Mouse (Mus musculus) urinary bladder, postnatal 25 days (tissue): ENCODE data around the gene Spata31d1c.

ENCODE experiments used
- DNase-seq: peaks from one replicate; pipeline ENCODE4 v3.0.0; 2022; ENCODE audit warnings: low spot score

Spata31d1c gene

DNA sequence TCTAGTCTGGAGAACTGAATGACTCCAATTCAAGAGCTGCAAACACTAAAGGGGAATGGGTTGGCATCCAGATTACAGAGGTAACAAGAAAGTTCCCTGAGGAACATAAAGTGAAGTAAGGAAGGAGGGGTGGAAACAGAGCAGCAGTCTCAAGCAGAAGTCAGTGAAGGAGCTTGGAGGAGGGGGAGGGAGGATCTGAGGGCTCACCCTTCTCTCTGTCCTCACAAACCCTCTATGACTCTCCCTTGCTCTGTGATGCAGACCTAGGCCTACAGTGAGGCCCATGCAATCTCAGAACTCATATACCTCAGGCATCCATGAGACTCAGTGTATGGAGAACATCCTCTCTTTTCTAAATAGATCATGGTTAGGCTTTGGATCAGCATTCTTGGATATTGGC, at the start of gene Spata31d1c:
Spata31d1c (plus strand) TSS at position 301 of the 400 bp plus-strand sequence.
- DNase-seq, result no peak

DNA sequence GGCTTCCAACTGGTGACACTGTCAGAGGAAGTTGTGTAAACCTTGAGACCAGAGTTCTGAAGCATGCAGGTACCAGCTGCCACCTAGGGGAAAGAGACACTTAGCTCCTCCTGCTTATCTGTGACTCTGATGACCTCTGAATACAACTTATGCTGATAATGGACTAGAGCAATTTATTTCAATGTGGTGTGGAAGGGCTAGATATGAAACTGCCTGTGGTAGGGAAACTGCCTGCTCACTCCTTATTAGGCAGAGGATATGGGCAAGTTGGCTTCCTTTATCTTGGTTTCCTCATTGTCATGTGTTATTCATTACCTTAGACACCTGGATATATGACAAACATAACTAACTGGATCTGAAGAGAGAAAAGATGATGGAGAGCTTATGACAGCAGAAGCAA, 44.0 kb upstream of the Spata31d1c start:
- DNase-seq, result no peak

DNA sequence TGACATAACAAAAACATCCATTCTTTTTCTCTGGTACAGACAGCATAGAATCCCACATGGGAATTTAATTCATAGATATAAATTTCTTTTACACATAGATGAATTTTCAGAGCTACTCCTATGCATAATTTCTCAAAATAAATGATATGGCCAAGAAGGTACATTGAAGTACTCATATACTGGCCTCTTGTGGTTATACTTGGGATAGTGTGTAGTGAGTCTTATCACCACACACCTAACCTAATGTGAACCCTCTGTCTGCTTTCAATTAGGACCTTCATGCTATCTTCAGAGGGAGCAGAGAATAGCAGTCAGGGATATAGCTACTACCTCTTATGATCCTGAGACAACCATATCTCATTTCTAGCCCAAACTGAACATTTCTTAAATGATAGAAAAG, 27.4 kb upstream of the Spata31d1c start:
- no peak for DNase-seq

DNA sequence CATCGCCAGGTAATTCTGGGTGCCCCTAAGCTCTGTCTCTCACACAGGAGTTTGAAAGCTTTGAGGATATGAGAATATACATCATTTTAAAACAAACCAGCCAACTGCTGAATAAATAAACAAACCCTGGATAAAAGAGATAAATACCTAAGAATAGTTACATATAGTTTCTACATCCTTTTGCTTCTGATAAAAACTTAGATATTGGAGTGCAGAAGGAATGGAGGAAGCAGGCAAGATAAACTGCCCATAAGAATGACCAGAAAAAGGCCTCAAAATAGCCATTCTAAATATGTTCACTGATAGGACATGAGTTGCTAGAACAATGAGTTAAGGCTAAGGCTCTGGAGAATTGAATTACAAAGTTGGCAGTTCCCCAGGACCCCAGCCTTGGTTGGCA, 26.1 kb upstream of the Spata31d1c start:
- no peak for DNase-seq

DNA sequence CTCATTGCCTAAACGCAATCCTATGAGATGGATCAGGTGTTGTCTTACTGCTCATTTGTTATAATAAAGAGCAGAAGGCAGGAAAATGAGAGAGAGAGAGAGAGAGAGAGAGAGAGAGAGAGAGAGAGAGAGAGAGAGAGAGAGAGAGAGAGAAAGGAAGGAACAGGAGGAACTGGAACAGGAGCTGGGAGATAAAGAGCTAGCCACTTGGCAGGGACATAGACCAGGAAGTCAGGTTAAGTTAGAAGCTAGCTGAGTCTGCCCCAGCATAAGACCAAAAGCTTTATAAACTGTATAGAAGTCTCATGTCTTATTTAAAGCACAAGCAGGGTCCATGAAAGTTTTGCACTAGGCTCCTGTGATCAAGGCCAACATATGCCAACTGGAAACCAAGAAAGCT, 24.9 kb upstream of the Spata31d1c start:
- no peak for DNase-seq

DNA sequence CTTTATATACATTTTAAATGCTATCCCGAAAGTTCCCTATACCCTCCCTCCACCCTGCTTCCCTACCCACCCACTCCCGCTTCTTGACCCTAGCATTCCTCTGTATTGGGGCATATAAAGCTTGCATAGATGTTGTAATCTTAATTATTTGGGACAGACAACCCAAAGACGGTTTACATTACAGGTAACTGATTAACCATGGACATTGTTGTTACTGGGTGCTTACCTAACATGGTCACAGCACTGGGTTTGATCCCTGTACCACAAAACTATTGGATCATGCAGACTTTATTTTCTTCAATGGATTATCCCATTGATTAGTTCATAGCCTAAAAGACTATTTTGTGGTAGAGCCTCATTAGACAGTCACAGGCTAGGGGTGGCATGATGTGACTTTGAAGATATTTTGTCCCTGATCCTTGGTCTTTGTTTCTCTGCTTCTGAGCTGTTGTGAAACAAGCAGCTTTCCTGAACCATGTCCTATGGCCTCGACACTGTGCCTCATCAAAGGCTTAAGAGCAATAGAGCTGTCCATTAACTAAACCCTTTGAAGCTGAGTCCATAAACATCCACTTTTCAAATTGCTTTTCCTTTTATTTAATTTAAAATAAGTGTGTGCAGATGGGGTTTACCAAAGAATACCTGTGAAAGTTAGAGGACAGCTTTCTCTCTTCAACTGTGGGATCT, 21.7 kb upstream of the Spata31d1c start:
- no peak for DNase-seq

DNA sequence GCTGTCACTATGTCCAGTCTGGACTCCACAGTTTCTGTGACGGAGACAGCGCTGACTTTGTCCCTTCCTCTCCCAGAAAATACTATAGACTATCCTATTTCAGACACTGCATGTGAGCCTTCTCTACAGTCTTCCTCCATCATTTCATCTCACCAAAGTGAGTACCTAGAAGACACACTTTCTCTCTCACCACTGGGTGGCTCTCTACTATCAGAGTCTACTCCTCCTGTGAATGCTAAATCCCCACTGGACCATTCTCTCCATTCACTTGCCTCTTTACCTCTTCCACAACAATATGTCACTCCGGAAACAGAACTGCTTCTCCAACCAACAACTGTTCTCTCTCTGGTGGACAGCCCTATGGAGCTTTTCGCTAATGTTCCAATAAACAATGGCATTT, 2.2 kb downstream of the Spata31d1c start:
- no peak for DNase-seq

DNA sequence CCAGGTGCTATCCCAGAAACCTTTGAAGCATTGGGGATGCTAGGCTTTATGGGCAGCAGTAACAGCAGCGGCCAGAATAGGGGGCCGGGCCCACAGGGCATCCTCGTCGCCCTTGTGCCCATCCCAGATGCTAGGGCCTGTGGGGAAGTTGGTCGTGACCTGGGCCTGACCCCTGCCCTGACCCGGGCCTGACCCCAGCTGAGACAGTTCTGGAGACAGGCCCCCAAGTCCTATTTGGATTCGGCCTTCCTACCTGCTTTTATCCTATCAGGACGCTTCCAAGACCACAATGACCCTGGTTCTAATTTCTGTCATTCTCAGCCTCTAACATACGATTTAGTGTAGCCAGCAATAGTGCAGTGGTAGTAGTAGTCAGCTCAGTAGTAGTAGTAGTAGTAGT, 19.8 kb downstream of the Spata31d1c start, which contains the start of gene Prss47:
Prss47 (minus strand) TSS at position 101 of the 400 bp plus-strand sequence.
- no peak for DNase-seq

DNA sequence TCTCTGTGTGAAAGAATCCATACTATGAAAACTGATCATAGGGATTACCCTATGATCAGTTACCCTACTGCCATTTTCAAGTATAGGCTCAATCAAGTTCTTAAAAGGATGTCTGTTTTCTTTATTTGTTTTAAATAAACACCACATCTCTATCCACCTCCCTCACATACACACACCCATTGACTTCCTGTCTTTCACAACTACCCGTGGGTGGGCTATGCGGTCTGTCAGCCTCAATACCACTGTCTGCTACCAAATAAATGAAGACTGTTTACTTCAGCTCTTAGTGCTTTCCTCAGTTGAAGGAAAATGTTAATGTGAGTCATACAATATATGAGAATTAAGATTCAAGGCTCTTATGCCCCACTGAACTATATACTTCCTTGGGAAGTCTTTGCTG, 37.1 kb downstream of the Spata31d1c start:
- no peak for DNase-seq
